Mouse (Mus musculus) liver, embryonic 15.5 days (tissue): ENCODE results near the gene Olfr90. TPM values are rescaled to one million over a fixed set of nuclear protein-coding genes. Genes with fewer than 3 reads are reported as not detected.

Source experiments
- ATAC-seq: fragments of 200-750 bp; cut with Nextera tagmentation; 2 replicates; pipeline ENCODE4 v1.8.0; 2017; ENCODE audit warnings: moderate number of reproducible peaks, mild to moderate bottlenecking, moderate library complexity; ENCODE audit not compliant: insufficient read depth
- H3K27ac ChIP-seq: fragments of 300-500 bp; sonication (generic); replicated peaks from 2 replicates; pipeline ENCODE4 v1.5.1; 2015; ENCODE audit warnings: mild to moderate bottlenecking, inconsistent platforms
- H3K27me3 ChIP-seq: fragments of 300-500 bp; sonication (generic); 2 replicates; pipeline ENCODE4 v1.6.1; 2015; ENCODE audit warnings: mild to moderate bottlenecking, inconsistent platforms
- H3K36me3 ChIP-seq: fragments of 300-500 bp; sonication (generic); replicated peaks from 2 replicates; pipeline ENCODE4 v1.6.1; 2015; ENCODE audit warnings: moderate library complexity, mild to moderate bottlenecking, inconsistent platforms
- H3K4me1 ChIP-seq: fragments of 300-500 bp; sonication (generic); replicated peaks from 2 replicates; pipeline ENCODE4 v1.6.1; 2015; ENCODE audit warnings: inconsistent platforms
- H3K4me2 ChIP-seq: fragments of 300-500 bp; sonication (generic); 2 replicates; pipeline ENCODE4 v1.6.1; 2015; ENCODE audit warnings: moderate library complexity, mild to moderate bottlenecking, inconsistent platforms
- H3K4me3 ChIP-seq: fragments of 300-500 bp; sonication (generic); replicated peaks from 2 replicates; pipeline ENCODE4 v1.5.1; 2015; ENCODE audit warnings: mild to moderate bottlenecking, inconsistent platforms
- H3K9ac ChIP-seq: fragments of 300-500 bp; sonication (generic); 2 replicates; pipeline ENCODE4 v1.6.1; 2015; ENCODE audit warnings: moderate library complexity, mild to moderate bottlenecking, inconsistent platforms
- H3K9me3 ChIP-seq: fragments of 300-500 bp; sonication (generic); replicated peaks from 2 replicates; pipeline ENCODE4 v1.6.1; 2016; ENCODE audit warnings: inconsistent platforms
- WGBS: fragments of 180-500 bp; shearing (Covaris S2); methylation state at CpG from one replicate; pipeline ENCODE4 v1.1.7; 2015; ENCODE audit warnings: mixed read lengths; ENCODE audit not compliant: insufficient replicate concordance; 5-methylcytosine and 5-hydroxymethylcytosine counted together
- polyA plus RNA-seq: library from polyadenylated mRNA; unstranded; fragments of >200 nt; fragmentation: Nextera tagmentation; extraction: Ambion mirVana; gene quantifications from 2 replicates; pipeline ENCODE4 v1.2.1, GENCODE M21; 2015

The Olfr90 gene
- polyA plus RNA-seq, 1 experiment from 2014 or later, result not detected

DNA sequence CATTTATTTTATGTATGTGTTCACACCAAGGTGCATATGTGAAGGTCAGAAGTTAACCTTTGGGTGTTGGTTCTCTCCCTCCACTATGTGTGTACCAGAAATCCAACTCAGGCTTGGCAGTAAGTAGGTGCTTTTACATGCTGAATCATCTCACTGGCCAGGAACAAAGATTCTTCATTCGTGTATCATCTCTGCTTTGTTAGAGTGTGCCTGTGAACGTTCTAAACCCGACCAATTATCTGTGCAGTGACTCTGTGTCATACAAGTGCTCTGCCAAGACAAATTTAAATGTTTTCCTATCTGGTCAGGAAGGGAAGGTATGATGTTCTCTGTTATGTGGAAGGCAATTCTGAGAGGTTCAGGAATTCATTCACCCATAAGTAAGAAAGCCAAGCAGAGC lies 26.9 kb downstream of the Olfr90 start:
- Histone ChIP-seq H3K4me2 (no peak overlapping the region), H3K9ac (no peak overlapping the region), H3K4me3 (no peak overlapping the region), H3K9me3 (no peaks in the 10 kb centered on the region), H3K4me1 (no peaks in the 10 kb centered on the region), H3K27me3 (no peaks in the 10 kb centered on the region), H3K27ac (no peak overlapping the region), H3K36me3 (no peaks in the 10 kb centered on the region)
- no peak for ATAC-seq
- WGBS, result 61% methylated on average over 3 of the region's 3 CpGs

DNA sequence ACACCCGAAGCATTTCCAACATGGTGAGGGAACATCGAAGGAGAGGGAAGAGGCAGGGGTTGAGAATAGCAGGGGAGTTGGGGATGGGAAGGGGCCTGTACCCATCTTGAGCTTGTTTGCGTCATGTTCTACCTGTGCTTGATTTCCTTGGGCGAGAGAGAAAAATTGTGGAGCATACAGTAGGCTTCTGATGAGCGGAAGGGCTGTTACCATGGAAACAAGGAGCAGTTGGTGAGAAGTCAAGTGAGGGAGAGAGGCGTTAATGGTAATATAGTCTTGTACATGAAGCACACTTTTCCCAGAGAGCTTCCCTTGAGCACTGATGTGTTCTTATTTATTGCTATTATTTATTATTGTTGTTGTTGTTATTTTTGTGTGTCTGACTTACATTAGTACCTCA lies 31.3 kb downstream of the Olfr90 start:
- 66% methylated on average over 6 of the region's 6 CpGs for WGBS
- no peak overlapping the region for H3K4me3 ChIP-seq
- H3K27me3 ChIP-seq, result peaks cover 10% of the 10 kb centered on the region
- H3K36me3 ChIP-seq, result no peaks in the 10 kb centered on the region
- ATAC-seq, result no peak
- H3K4me1 ChIP-seq, result no peaks in the 10 kb centered on the region
- H3K9me3 ChIP-seq, result no peaks in the 10 kb centered on the region
- no peak overlapping the region for H3K27ac ChIP-seq
- no peak overlapping the region for H3K9ac ChIP-seq
- H3K4me2 ChIP-seq, result no peak overlapping the region

DNA sequence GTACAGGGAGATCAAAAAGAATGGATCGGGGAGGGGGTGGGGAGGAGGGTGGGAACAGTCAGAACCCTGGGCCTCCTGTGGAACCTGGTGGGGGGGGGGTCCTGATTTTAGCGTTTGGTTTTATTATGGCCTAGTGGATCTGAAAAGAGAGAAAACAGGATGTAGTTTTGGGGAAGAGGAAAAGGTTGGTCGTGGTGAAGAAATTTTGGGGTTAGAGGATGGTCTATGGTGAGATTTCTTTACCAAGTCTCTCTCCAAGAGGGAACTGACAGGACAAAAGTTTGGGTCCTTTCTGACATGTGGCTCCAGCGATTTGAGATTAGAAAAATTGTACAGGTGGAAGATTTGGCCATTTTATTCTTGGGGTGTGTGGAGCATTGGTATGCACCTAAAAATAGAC lies 36.6 kb downstream of the Olfr90 start:
- ATAC-seq, result no peak
- Histone ChIP-seq H3K4me2 (no peak overlapping the region), H3K9me3 (no peaks in the 10 kb centered on the region), H3K27ac (no peak overlapping the region), H3K27me3 (peaks cover 62% of the 10 kb centered on the region), H3K9ac (no peak overlapping the region), H3K36me3 (no peaks in the 10 kb centered on the region), H3K4me3 (no peak overlapping the region), H3K4me1 (peaks cover 17% of the 10 kb centered on the region)
- 28% methylated on average over 4 of the region's 4 CpGs for WGBS

DNA sequence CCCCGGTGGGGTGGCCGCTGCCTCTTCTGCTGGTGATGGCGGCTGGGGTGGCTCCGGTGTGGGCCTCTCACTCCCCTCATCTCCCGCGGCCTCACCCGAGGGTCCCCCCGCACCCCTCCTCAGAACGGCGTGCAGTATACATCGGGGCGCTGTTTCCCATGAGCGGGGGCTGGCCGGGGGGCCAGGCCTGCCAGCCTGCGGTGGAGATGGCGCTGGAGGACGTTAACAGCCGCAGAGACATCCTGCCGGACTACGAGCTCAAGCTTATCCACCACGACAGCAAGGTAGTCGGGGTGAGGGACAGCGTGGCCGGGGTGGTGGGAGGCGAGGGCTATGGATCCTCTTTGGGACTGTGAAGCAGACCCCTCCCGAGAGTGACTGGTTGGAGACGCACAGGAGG lies 37.4 kb downstream of the Olfr90 start:
- Histone ChIP-seq H3K9ac (no peak overlapping the region), H3K4me3 (peak overlapping the region; percentile 28), H3K27ac (no peak overlapping the region), H3K4me2 (peak overlapping the region; percentile 50), H3K27me3 (peaks cover 71% of the 10 kb centered on the region), H3K36me3 (no peaks in the 10 kb centered on the region), H3K9me3 (no peaks in the 10 kb centered on the region), H3K4me1 (peaks cover 24% of the 10 kb centered on the region)
- no peak for ATAC-seq
- 10% methylated on average over 27 of the region's 27 CpGs for WGBS

DNA sequence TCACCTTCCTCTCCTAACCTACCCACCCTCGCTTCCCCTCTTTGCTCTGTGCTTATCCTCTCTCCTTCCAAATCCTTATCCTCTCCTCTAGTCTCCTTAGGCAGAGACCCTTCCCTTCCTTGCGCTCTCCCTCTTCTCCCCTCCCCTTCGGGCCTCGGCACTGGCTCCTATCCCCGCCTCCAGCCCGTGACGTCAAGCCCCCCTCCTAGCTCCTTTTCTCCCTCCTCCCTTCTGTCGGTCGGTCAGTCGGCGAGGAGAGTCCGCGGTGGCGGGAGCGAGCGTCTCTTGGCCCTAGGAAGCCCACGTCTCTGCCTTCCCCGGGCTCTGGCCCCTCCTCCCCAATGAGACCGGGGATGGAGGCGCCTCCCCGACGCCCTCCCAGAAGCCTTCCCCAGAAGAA lies 37.9 kb downstream of the Olfr90 start:
- peak overlapping the region; percentile 28 for H3K4me3 ChIP-seq
- peak overlapping the region; percentile 50 for H3K4me2 ChIP-seq
- H3K4me1 ChIP-seq, result peaks cover 24% of the 10 kb centered on the region
- H3K27ac ChIP-seq, result no peak overlapping the region
- no peak overlapping the region for H3K9ac ChIP-seq
- no peak for ATAC-seq
- H3K27me3 ChIP-seq, result peaks cover 76% of the 10 kb centered on the region
- H3K36me3 ChIP-seq, result no peaks in the 10 kb centered on the region
- H3K9me3 ChIP-seq, result no peaks in the 10 kb centered on the region
- WGBS, result 4% methylated on average over 22 of the region's 22 CpGs

DNA sequence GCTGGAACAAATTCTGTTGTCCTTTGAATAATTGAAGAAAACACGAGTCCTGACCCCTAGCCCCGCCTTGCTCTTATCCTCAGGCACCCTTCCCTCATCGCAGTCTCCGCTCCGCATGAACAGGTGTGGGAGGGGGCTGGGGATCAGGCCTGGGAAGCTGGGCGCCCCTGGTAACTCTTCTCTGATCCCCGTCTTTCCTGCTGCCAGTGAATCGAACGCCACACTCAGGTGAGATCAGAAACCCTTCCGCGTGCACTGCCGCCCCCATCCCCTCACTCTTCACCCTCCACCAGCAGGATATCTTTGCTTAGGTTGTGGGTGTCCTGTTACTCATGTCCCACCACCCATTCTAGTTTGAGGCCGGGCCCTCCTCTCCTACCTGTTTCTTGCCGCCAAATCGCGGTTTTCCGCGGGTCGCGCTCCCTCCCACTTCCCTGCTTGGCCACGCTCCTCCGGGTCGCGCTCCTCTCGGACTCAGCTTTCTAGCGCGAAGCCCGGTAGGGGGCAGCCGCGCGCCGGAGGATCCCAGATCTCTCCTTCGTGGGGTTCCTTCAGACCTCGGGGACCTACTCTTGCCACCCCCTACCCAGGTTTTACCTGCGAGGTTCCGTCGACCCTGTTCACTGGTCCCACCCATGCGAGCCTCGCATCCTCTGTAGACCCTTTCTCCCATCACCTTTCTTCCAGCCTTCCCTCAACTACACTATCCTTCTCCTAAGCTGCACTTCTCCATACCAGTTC lies 38.6 kb downstream of the Olfr90 start:
- Histone ChIP-seq H3K36me3 (no peaks in the 10 kb centered on the region), H3K27ac (no peak overlapping the region), H3K9me3 (no peaks in the 10 kb centered on the region), H3K27me3 (peaks cover 82% of the 10 kb centered on the region), H3K4me3 (peak overlapping the region; percentile 28), H3K4me1 (peaks cover 24% of the 10 kb centered on the region), H3K9ac (no peak overlapping the region), H3K4me2 (peak overlapping the region; percentile 50)
- WGBS, result 6% methylated on average over 39 of the region's 39 CpGs
- ATAC-seq, result no peak

DNA sequence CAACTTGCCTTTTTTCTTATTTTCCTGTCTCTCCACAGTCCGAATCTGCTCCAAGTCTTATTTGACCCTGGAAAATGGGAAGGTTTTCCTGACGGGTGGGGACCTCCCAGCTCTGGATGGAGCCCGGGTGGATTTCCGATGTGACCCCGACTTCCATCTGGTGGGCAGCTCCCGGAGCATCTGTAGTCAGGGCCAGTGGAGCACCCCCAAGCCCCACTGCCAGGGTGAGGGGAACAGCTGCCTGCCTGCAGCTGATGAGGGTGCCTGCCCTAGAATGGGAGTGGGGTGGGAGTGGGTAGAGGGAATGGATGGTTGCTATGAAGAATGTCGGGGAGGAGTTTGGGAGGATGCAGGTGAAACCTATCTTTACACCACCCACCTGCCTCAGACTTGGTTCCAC lies 39.9 kb downstream of the Olfr90 start:
- 51% methylated on average over 7 of the region's 7 CpGs for WGBS
- Histone ChIP-seq H3K4me2 (no peak overlapping the region), H3K27me3 (peaks cover 95% of the 10 kb centered on the region), H3K9ac (no peak overlapping the region), H3K36me3 (no peaks in the 10 kb centered on the region), H3K9me3 (no peaks in the 10 kb centered on the region), H3K4me1 (peaks cover 24% of the 10 kb centered on the region), H3K4me3 (no peak overlapping the region), H3K27ac (no peak overlapping the region)
- ATAC-seq, result no peak

DNA sequence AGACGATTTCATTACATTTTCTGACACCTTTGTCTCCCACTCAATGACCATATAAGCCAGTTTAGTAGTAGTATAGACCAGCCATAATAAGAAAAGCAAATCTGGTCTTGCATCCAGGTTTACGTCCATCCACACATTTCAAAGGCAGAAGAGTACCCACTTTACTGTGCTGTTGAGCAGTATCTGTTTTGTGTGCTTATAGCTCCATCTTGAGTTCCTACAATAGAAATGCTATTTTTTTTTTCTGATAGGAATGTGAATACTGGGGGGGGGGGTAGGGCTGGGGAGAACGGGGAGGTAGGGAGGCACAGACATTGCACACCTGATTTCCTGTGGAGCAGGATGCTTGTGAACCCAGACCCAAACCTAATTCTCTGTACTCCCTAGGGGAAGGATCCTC lies 40.3 kb downstream of the Olfr90 start:
- H3K4me1 ChIP-seq, result peaks cover 24% of the 10 kb centered on the region
- no peak overlapping the region for H3K27ac ChIP-seq
- H3K9me3 ChIP-seq, result no peaks in the 10 kb centered on the region
- H3K36me3 ChIP-seq, result no peaks in the 10 kb centered on the region
- ATAC-seq, result no peak
- no peak overlapping the region for H3K4me2 ChIP-seq
- no peak overlapping the region for H3K4me3 ChIP-seq
- 14% methylated on average over 3 of the region's 3 CpGs for WGBS
- H3K27me3 ChIP-seq, result peaks cover 96% of the 10 kb centered on the region
- H3K9ac ChIP-seq, result no peak overlapping the region

DNA sequence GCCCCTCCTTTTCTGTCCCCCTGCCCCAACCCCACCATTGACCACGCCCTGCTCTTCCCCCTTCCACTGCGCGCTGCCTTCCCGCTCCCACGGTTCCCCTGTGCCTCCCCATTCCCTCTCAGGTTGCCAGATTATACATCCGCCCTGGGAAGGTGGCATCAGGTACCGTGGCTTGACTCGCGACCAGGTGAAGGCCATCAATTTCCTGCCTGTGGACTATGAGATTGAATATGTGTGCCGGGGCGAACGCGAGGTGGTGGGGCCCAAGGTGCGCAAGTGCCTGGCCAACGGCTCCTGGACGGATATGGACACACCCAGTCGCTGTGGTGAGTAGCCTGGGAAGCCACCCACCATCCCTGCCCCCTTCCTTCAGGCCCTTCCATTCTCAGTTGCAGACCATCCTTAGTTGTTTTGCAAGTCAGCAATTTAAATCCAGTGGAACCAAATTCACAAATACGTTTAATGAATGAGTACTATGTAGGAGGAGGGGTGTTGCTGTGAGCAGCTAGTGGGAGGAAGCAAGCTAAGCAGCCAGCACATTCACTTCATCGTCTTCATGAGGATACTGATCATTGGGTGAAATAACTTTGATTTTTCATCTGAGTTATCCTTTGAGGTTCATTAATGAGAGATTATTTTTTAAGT lies 40.8 kb downstream of the Olfr90 start:
- peaks cover 91% of the 10 kb centered on the region for H3K27me3 ChIP-seq
- no peaks in the 10 kb centered on the region for H3K9me3 ChIP-seq
- no peaks in the 10 kb centered on the region for H3K36me3 ChIP-seq
- 28% methylated on average over 19 of the region's 19 CpGs for WGBS
- peaks cover 24% of the 10 kb centered on the region for H3K4me1 ChIP-seq
- H3K9ac ChIP-seq, result no peak overlapping the region
- H3K4me2 ChIP-seq, result no peak overlapping the region
- no peak for ATAC-seq
- no peak overlapping the region for H3K27ac ChIP-seq
- no peak overlapping the region for H3K4me3 ChIP-seq

DNA sequence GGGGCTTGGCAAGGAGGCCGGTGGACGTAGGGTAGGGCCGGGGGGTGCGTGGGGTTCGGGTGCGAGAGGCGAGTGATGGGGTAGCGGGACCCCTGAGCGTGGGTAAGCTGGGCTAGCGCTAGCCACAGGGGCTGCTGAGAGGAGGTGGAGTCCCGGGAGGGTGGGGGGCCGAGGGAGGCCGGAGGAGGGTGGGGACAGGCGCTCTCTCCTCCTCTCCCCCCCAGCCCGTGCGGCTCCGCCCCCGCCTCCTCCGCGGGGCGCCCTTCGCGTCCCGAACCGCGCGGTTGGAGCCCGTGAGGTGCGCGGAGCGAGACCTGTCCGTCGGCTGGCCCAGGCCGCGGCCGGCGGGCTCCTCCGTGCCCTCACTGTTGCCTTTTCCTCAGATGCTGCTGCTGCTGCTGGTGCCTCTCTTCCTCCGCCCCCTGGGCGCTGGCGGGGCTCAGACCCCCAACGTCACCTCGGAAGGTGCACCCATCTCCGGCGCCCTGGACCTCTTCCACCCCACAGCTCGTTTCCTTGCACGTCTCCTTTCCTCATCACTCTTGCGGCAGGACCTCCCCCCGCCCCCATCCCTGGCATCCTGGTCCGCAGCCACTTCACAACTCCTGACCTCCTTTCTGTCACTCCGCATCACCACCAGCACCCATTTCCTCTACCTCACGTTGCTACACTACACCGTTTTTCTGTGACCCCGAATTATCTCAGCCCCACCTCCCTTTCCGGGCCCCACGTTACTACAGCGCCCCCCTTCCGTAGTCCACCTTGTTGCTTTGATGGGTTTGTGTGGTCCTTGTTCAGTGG lies 41.8 kb downstream of the Olfr90 start:
- Histone ChIP-seq H3K9ac (peak overlapping the region; percentile 45), H3K4me2 (peak overlapping the region; percentile 71), H3K4me1 (peaks cover 24% of the 10 kb centered on the region), H3K27ac (no peak overlapping the region), H3K4me3 (peak overlapping the region; percentile 58), H3K9me3 (no peaks in the 10 kb centered on the region), H3K27me3 (peaks cover 82% of the 10 kb centered on the region), H3K36me3 (no peaks in the 10 kb centered on the region)
- 1% methylated on average over 55 of the region's 58 CpGs for WGBS
- ATAC-seq, result peak; percentile 59

DNA sequence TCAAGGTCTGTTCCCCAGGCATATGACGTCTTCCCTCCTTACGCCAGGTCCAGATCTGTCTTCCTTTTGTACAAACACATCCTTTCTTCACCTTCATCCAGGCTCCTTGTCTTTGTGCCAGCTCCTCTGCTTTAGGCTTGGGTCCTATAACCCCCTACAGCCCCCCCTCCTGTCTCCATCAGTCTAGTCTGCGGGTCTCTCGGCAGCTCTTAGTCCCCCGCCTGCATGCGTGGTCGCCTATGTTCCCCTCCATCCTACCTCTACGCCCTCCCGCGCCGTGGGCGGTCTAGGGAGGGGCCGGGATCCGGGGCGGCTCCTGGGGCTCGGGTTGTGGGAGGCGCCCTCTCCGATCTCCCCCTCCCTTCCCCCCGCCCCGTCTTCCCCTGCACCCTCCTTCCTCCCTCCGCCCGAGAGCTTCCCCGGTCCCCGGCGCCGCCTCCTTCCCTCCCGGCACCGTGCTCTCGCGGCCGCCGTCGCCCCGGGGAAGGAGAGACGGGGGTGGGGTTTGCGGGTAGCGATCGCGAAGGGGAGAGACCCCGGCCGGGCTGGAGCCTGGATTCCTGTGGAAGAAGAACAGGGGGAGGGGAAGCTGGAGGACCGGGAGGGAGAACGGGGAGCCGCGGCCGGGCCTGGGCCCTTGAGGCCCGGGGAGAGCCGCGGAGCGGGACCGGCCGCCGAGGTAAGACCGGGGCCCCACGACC lies 42.5 kb downstream of the Olfr90 start, which contains the start of gene Gabbr1:
Gene Gabbr1 (plus strand): TSS at position 356 of the 701 bp plus-strand sequence.
- H3K27ac ChIP-seq, result no peak within 1 kb of the TSS
- peak; percentile 62 for ATAC-seq
- H3K4me3 ChIP-seq, result peak within 1 kb of the TSS; percentile 58
- peaks cover 75% of the 10 kb centered on the region for H3K27me3 ChIP-seq
- peaks cover 22% of the 10 kb centered on the region for H3K4me1 ChIP-seq
- no peaks in the 10 kb centered on the region for H3K9me3 ChIP-seq
- WGBS, result 1% methylated on average over 53 of the region's 55 CpGs
- no peaks in the 10 kb centered on the region for H3K36me3 ChIP-seq
- H3K9ac ChIP-seq, result peak within 1 kb of the TSS; percentile 45
- peak within 1 kb of the TSS; percentile 71 for H3K4me2 ChIP-seq
